Mouse (Mus musculus): ENCODE results near the gene Shisa5.

The Shisa5 gene

GRCm38 (mm10) chr9:109022866-109023685 is 15.3 kb upstream of the Shisa5 start:
- no peak for DNase-seq (ENCODE audit: low spot score)

- no peak for DNase-seq (ENCODE audit: low spot score)
Observed at GRCm38 (mm10) chr9:109027521-109027920, 10.8 kb upstream of the Shisa5 start.

GRCm38 (mm10) chr9:109028421-109028820 is 9.9 kb upstream of the Shisa5 start:
- no peak for DNase-seq (ENCODE audit: low spot score)

- DNase-seq (ENCODE audit: low spot score), result no peak
Observed at GRCm38 (mm10) chr9:109028919-109029318, 9.4 kb upstream of the Shisa5 start.

GRCm38 (mm10) chr9:109030312-109030711 is 8.1 kb upstream of the Shisa5 start:
- no peak for DNase-seq (ENCODE audit: low spot score)

GRCm38 (mm10) chr9:109031001-109031400 is 7.4 kb upstream of the Shisa5 start:
- DNase-seq (ENCODE audit: low spot score), result no peak

GRCm38 (mm10) chr9:109031686-109032085 is 6.7 kb upstream of the Shisa5 start:
- no peak for DNase-seq (ENCODE audit: low spot score)

- no peak for DNase-seq (ENCODE audit: low spot score)
Observed at GRCm38 (mm10) chr9:109032435-109032834, 5.9 kb upstream of the Shisa5 start.

GRCm38 (mm10) chr9:109038901-109039364 is 568 bp downstream of the Shisa5 start:
- DNase-seq (ENCODE audit: low spot score), result no peak

GRCm38 (mm10) chr9:109039681-109040080 is 1.3 kb downstream of the Shisa5 start:
- no peak for DNase-seq (ENCODE audit: low spot score)

GRCm38 (mm10) chr9:109040216-109040615 is 1.9 kb downstream of the Shisa5 start:
- DNase-seq (ENCODE audit: low spot score), result no peak

GRCm38 (mm10) chr9:109040906-109041305 is 2.5 kb downstream of the Shisa5 start:
- DNase-seq (ENCODE audit: low spot score), result no peak

GRCm38 (mm10) chr9:109041351-109041750 is 3.0 kb downstream of the Shisa5 start:
- DNase-seq (ENCODE audit: low spot score), result no peak

GRCm38 (mm10) chr9:109046306-109046705 is 7.9 kb downstream of the Shisa5 start:
- DNase-seq (ENCODE audit: low spot score), result no peak

GRCm38 (mm10) chr9:109049316-109049715 is 11.0 kb downstream of the Shisa5 start:
- no peak for DNase-seq (ENCODE audit: low spot score)

- DNase-seq (ENCODE audit: low spot score), result no peak
Observed at GRCm38 (mm10) chr9:109049996-109050673, 11.8 kb downstream of the Shisa5 start.

- DNase-seq (ENCODE audit: low spot score), result no peak
Observed at GRCm38 (mm10) chr9:109050674-109050997, 12.3 kb downstream of the Shisa5 start.

GRCm38 (mm10) chr9:109051011-109051501 is 12.7 kb downstream of the Shisa5 start:
- no peak for DNase-seq (ENCODE audit: low spot score)

- no peak for DNase-seq (ENCODE audit: low spot score)
Observed at GRCm38 (mm10) chr9:109051651-109052489, 13.5 kb downstream of the Shisa5 start.

- no peak for DNase-seq (ENCODE audit: low spot score)
Observed at GRCm38 (mm10) chr9:109052490-109053260, 14.3 kb downstream of the Shisa5 start.

- DNase-seq (ENCODE audit: low spot score), result no peak
Observed at GRCm38 (mm10) chr9:109053366-109053765, 15.0 kb downstream of the Shisa5 start.

GRCm38 (mm10) chr9:109053851-109054250 is 15.5 kb downstream of the Shisa5 start:
- DNase-seq (ENCODE audit: low spot score), result no peak
